Mouse (Mus musculus): ENCODE measurements around the gene Acsl6. TPM values are rescaled to one million over a fixed set of nuclear protein-coding genes. Genes with fewer than 3 reads are reported as not detected.
A peak's percentile ranks its signal among the peaks of the same experiment; 100 is the strongest.

Gene Acsl6
- polyA plus RNA-seq, 1 experiment from 2014 or later, result 30.8 TPM

GRCm38 (mm10) chr11:54312603-54313002 lies 9.0 kb downstream of the Acsl6 start:
- no peak overlapping the region for H3K9ac ChIP-seq
- 17% methylated on average over 1 of the region's 1 CpGs for WGBS
- H3K4me2 ChIP-seq (replicated peaks), result no peak overlapping the region
- peak overlapping the region; percentile 53; the same call in 1 of the 2 replicates for H3K27ac ChIP-seq
- H3K4me1 ChIP-seq, result peaks cover 46% of the 10 kb centered on the region
- H3K4me3 ChIP-seq, result no peak overlapping the region
- H3K36me3 ChIP-seq, result no peaks in the 10 kb centered on the region
- no peaks in the 10 kb centered on the region for H3K27me3 ChIP-seq (replicated peaks)
- no peaks in the 10 kb centered on the region for H3K9me3 ChIP-seq
- no peak for ATAC-seq (ENCODE audit: low FRiP score, low read depth)

- Histone ChIP-seq H3K27ac (no peak overlapping the region), H3K4me2 (replicated peaks) (no peak overlapping the region), H3K9me3 (no peaks in the 10 kb centered on the region), H3K27me3 (replicated peaks) (no peaks in the 10 kb centered on the region), H3K4me3 (no peak overlapping the region), H3K9ac (no peak overlapping the region), H3K36me3 (no peaks in the 10 kb centered on the region), H3K4me1 (peaks cover 46% of the 10 kb centered on the region)
- ATAC-seq (ENCODE audit: low FRiP score, low read depth), result no peak
- WGBS, result 78% methylated on average over 7 of the region's 7 CpGs
Observed at GRCm38 (mm10) chr11:54313391-54314360, 10.1 kb downstream of the Acsl6 start.

GRCm38 (mm10) chr11:54314740-54315139 lies 11.1 kb downstream of the Acsl6 start:
- H3K36me3 ChIP-seq, result no peaks in the 10 kb centered on the region
- no peaks in the 10 kb centered on the region for H3K27me3 ChIP-seq (replicated peaks)
- no peaks in the 10 kb centered on the region for H3K9me3 ChIP-seq
- H3K4me3 ChIP-seq, result no peak overlapping the region
- no peak overlapping the region for H3K9ac ChIP-seq
- peak; percentile 46; the same call in 1 of the 2 replicates for ATAC-seq (ENCODE audit: low FRiP score, low read depth)
- peak overlapping the region; percentile 3; the same call in 1 of the 2 replicates for H3K4me2 ChIP-seq (replicated peaks)
- peaks cover 46% of the 10 kb centered on the region for H3K4me1 ChIP-seq
- 12% methylated on average over 3 of the region's 3 CpGs for WGBS
- H3K27ac ChIP-seq, result no peak overlapping the region

- H3K27ac ChIP-seq, result no peak overlapping the region
- 87% methylated on average over 5 of the region's 5 CpGs for WGBS
- no peak for ATAC-seq (ENCODE audit: low FRiP score, low read depth)
- H3K9me3 ChIP-seq, result no peaks in the 10 kb centered on the region
- H3K4me1 ChIP-seq, result peaks cover 46% of the 10 kb centered on the region
- no peak overlapping the region for H3K4me2 ChIP-seq (replicated peaks)
- no peak overlapping the region for H3K9ac ChIP-seq
- peaks cover 5% of the 10 kb centered on the region; the same call in 1 of the 2 replicates for H3K36me3 ChIP-seq
- H3K4me3 ChIP-seq, result no peak overlapping the region
- H3K27me3 ChIP-seq (replicated peaks), result no peaks in the 10 kb centered on the region
Observed at GRCm38 (mm10) chr11:54315336-54315735, 11.7 kb downstream of the Acsl6 start.

GRCm38 (mm10) chr11:54317361-54317760 lies 13.8 kb downstream of the Acsl6 start:
- no peak for ATAC-seq (ENCODE audit: low FRiP score, low read depth)
- Histone ChIP-seq H3K36me3 (peaks cover 22% of the 10 kb centered on the region), H3K27me3 (replicated peaks) (no peaks in the 10 kb centered on the region), H3K4me2 (replicated peaks) (no peak overlapping the region), H3K4me1 (peaks cover 27% of the 10 kb centered on the region), H3K27ac (no peak overlapping the region), H3K9me3 (no peaks in the 10 kb centered on the region), H3K4me3 (no peak overlapping the region), H3K9ac (no peak overlapping the region)
- WGBS, result 91% methylated on average over 8 of the region's 8 CpGs

- Histone ChIP-seq H3K36me3 (peaks cover 23% of the 10 kb centered on the region), H3K27me3 (replicated peaks) (no peaks in the 10 kb centered on the region), H3K9ac (no peak overlapping the region), H3K4me1 (peaks cover 23% of the 10 kb centered on the region), H3K9me3 (no peaks in the 10 kb centered on the region), H3K27ac (no peak overlapping the region), H3K4me2 (replicated peaks) (no peak overlapping the region), H3K4me3 (no peak overlapping the region)
- ATAC-seq (ENCODE audit: low FRiP score, low read depth), result no peak
- 85% methylated on average over 3 of the region's 3 CpGs for WGBS
Observed at GRCm38 (mm10) chr11:54317795-54318194, 14.2 kb downstream of the Acsl6 start.

- H3K4me1 ChIP-seq, result no peaks in the 10 kb centered on the region
- ATAC-seq (ENCODE audit: low FRiP score, low read depth), result no peak
- no peaks in the 10 kb centered on the region for H3K9me3 ChIP-seq
- peaks cover 53% of the 10 kb centered on the region for H3K36me3 ChIP-seq
- no peak overlapping the region for H3K4me2 ChIP-seq (replicated peaks)
- no peak overlapping the region for H3K4me3 ChIP-seq
- no peak overlapping the region for H3K27ac ChIP-seq
- WGBS, result 90% methylated on average over 5 of the region's 5 CpGs
- no peaks in the 10 kb centered on the region for H3K27me3 ChIP-seq (replicated peaks)
- no peak overlapping the region for H3K9ac ChIP-seq
Observed at GRCm38 (mm10) chr11:54321802-54322532, 18.4 kb downstream of the Acsl6 start.

GRCm38 (mm10) chr11:54331463-54332183 lies 28.0 kb downstream of the Acsl6 start:
- no peaks in the 10 kb centered on the region for H3K9me3 ChIP-seq
- H3K27me3 ChIP-seq (replicated peaks), result no peaks in the 10 kb centered on the region
- no peak for ATAC-seq (ENCODE audit: low FRiP score, low read depth)
- H3K9ac ChIP-seq, result no peak overlapping the region
- H3K27ac ChIP-seq, result no peak overlapping the region
- H3K4me3 ChIP-seq, result no peak overlapping the region
- H3K4me2 ChIP-seq (replicated peaks), result no peak overlapping the region
- WGBS, result 90% methylated on average over 10 of the region's 10 CpGs
- H3K4me1 ChIP-seq, result no peaks in the 10 kb centered on the region
- peaks cover 74% of the 10 kb centered on the region for H3K36me3 ChIP-seq

- Histone ChIP-seq H3K4me3 (no peak overlapping the region), H3K36me3 (peaks cover 43% of the 10 kb centered on the region), H3K9ac (no peak overlapping the region), H3K27me3 (replicated peaks) (no peaks in the 10 kb centered on the region), H3K4me1 (no peaks in the 10 kb centered on the region), H3K9me3 (no peaks in the 10 kb centered on the region), H3K27ac (no peak overlapping the region), H3K4me2 (replicated peaks) (no peak overlapping the region)
- WGBS, result 49% methylated on average over 13 of the region's 13 CpGs
- no peak for ATAC-seq (ENCODE audit: low FRiP score, low read depth)
Observed at GRCm38 (mm10) chr11:54336165-54336707, 32.6 kb downstream of the Acsl6 start.

- Histone ChIP-seq H3K9me3 (no peaks in the 10 kb centered on the region), H3K27me3 (replicated peaks) (no peaks in the 10 kb centered on the region), H3K4me3 (no peak overlapping the region), H3K4me1 (no peaks in the 10 kb centered on the region), H3K9ac (no peak overlapping the region), H3K27ac (no peak overlapping the region), H3K4me2 (replicated peaks) (no peak overlapping the region), H3K36me3 (peaks cover 32% of the 10 kb centered on the region)
- no peak for ATAC-seq (ENCODE audit: low FRiP score, low read depth)
- WGBS, result 65% methylated on average over 4 of the region's 4 CpGs
Observed at GRCm38 (mm10) chr11:54343703-54344102, 40.1 kb downstream of the Acsl6 start.

- no peak for ATAC-seq (ENCODE audit: low FRiP score, low read depth)
- Histone ChIP-seq H3K9me3 (no peaks in the 10 kb centered on the region), H3K4me3 (no peak overlapping the region), H3K4me2 (replicated peaks) (no peak overlapping the region), H3K9ac (no peak overlapping the region), H3K27ac (no peak overlapping the region), H3K27me3 (replicated peaks) (no peaks in the 10 kb centered on the region), H3K36me3 (no peaks in the 10 kb centered on the region), H3K4me1 (peaks cover 13% of the 10 kb centered on the region)
- WGBS, result 62% methylated on average over 5 of the region's 5 CpGs
Observed at GRCm38 (mm10) chr11:54351704-54352103, 48.1 kb downstream of the Acsl6 start.
